Mouse (Mus musculus): ENCODE measurements at regions not wholly inside any gene's neighbourhood (a gene's known extent, or its start where the extent isn't known, plus 50 kb on each side); places are given as distances from the start of the nearest gene placed in this dataset.

- TF ChIP-seq CTCF (IDR thresholded peaks at IDR 0.05; ENCODE audit: borderline replicate concordance, insufficient read depth, low read depth, low read length) (no peak), POLR2A (IDR thresholded peaks at IDR 0.05; ENCODE audit: borderline replicate concordance, insufficient read depth, low read length) (no peak)
These were observed 273.2 kb downstream of the Rwdd3 start for GRCm38 (mm10) chr3:120898258-120898657.
